Mouse (Mus musculus): ENCODE measurements around the gene Gm49380.

Gene Gm49380

GRCm38 (mm10) chr9:44087761-44088455 is 25.4 kb downstream of the Gm49380 start:
- no peak for DNase-seq

- no peak for DNase-seq
Measured at GRCm38 (mm10) chr9:44086960-44087359, 26.3 kb downstream of the Gm49380 start.

- DNase-seq: no peak
Measured at GRCm38 (mm10) chr9:44085741-44086665, 27.3 kb downstream of the Gm49380 start.

GRCm38 (mm10) chr9:44085276-44085675 is 28.0 kb downstream of the Gm49380 start:
- no peak for DNase-seq

GRCm38 (mm10) chr9:44084659-44085229 is 28.6 kb downstream of the Gm49380 start:
- DNase-seq: peak; percentile 84

GRCm38 (mm10) chr9:44084236-44084635 is 29.1 kb downstream of the Gm49380 start:
- no peak for DNase-seq

- DNase-seq: no peak
Measured at GRCm38 (mm10) chr9:44083392-44084121, 29.7 kb downstream of the Gm49380 start.

- DNase-seq: no peak
Measured at GRCm38 (mm10) chr9:44082266-44082665, 31.0 kb downstream of the Gm49380 start.

GRCm38 (mm10) chr9:44081581-44081980 is 31.7 kb downstream of the Gm49380 start:
- no peak for DNase-seq

- DNase-seq: no peak
Measured at GRCm38 (mm10) chr9:44080953-44081352, 32.3 kb downstream of the Gm49380 start.

GRCm38 (mm10) chr9:44079997-44080780 is 33.1 kb downstream of the Gm49380 start:
- no peak for DNase-seq

GRCm38 (mm10) chr9:44078955-44079756 is 34.1 kb downstream of the Gm49380 start:
- DNase-seq: no peak

GRCm38 (mm10) chr9:44078136-44078797 is 35.0 kb downstream of the Gm49380 start:
- DNase-seq: no peak

- DNase-seq: no peak
Measured at GRCm38 (mm10) chr9:44077266-44077910, 35.9 kb downstream of the Gm49380 start.

- DNase-seq: peak; percentile 66
Measured at GRCm38 (mm10) chr9:44076764-44077120, 36.6 kb downstream of the Gm49380 start.

- DNase-seq: no peak
Measured at GRCm38 (mm10) chr9:44075996-44076763, 37.1 kb downstream of the Gm49380 start.

GRCm38 (mm10) chr9:44075276-44075995 is 37.9 kb downstream of the Gm49380 start:
- DNase-seq: no peak

- DNase-seq: peak; percentile 57
Measured at GRCm38 (mm10) chr9:44074395-44075275, 38.7 kb downstream of the Gm49380 start.

Data from thymus, postnatal 14 days (tissue).